Mouse (Mus musculus) heart, postnatal 0 days (tissue): ENCODE measurements around the gene Adamts3.

Experiments
- CTCF ChIP-seq: IDR thresholded peaks from 2 replicates; pipeline ENCODE4 v1.5.1; 2016; ENCODE audit warnings: antibody characterized with exemption, control low read depth, low read depth
- EP300 ChIP-seq: IDR thresholded peaks from 2 replicates; pipeline ENCODE4 v1.6.1; 2016; ENCODE audit warnings: antibody characterized with exemption, low read depth

DNA sequence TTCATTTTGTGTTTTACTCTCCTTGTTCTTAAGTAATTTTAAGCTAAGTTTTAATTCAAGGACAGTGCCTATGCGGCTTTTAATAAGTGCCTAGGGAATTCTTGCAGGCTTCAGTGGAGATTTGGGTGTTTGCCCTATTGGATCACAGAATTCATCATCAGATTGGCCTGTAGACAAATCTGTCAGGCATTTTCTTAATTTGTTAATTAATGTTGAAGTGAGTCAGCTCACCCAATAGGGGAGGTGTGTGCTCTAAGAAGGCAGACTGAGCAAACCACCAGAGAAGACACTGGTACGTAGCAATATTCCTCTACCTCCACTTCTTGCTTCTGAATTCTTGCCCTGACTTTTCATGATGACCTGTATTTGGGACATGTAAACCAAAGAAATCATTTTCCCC, 247.7 kb downstream of the Adamts3 start:
- TF ChIP-seq CTCF (no peak), EP300 (no peak)
